Mouse (Mus musculus) cerebellum, adult (tissue): ENCODE measurements around the gene Rtp3.

Source experiments
- ATAC-seq: cut with Nextera tagmentation; 2 replicates; pipeline ENCODE4 v1.9.2; 2017; ENCODE audit warnings: mild to moderate bottlenecking, moderate library complexity, mixed read lengths; ENCODE audit not compliant: insufficient number of reproducible peaks, low FRiP score, low TSS enrichment

Gene Rtp3

DNA sequence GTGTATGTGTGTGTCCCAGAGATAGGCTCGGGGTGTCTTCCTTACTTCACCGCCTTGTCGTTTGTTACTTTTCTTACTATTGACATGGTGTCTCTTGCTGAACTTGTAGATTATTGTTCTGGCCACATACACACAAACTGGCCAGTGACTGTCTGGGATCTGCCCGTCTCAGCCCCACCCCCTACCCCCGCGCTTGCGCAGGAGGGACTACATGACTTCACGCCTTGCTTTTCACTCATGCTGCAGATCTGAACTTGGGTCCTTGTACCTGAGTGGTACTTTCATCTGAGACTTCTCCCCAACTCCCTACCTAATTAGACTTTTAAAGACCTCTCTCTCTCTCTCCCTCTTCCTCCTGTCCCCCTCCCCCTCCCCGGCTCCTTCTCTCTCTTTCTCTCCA lies 6.3 kb downstream of the Rtp3 start:
- ATAC-seq = no peak

DNA sequence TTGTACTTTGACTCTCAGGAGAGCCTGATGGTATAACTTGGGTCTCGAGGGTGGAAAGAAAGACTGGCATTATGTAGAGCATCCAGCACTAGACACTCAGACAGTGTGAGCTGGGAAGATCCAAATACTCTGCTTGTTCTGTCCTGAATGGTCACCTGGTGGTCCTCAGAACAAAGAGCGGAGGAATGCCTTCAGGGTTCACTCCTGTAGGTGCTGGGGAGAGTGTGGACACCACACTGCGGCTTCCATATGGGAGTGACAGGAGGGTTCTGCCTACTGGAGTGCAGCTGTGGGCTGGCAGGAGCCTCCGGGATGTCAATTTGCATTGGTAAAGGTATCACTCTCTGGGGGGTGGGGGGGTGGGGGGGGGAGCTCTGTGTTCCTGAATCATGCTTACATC lies 8.0 kb downstream of the Rtp3 start:
- ATAC-seq = no peak

DNA sequence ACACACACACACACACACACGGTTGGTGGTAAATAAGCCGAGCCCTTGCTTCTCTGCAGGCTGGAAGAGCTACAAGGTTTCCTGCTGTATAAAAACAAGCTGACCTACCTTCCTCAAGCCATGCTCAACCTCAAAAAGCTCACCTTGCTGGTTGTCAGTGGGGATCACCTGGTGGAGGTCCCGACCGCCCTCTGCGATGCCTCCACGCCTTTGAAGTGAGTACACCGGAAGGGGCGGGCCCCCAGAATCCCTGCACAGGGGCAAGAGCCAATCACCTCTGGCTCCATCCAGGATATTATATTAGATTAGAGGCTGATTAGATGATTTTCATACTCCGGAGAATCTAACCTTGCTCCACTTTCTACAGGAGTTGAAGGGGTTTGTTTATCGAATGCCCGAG lies 11.0 kb downstream of the Rtp3 start:
- ATAC-seq = no peak

- no peak for ATAC-seq
These were observed 24.5 kb downstream of the Rtp3 start for GRCm38 (mm10) chr9:110965910-110966231.

GRCm38 (mm10) chr9:110965062-110965909 lies 25.1 kb downstream of the Rtp3 start:
- no peak for ATAC-seq

- no peak for ATAC-seq
These were observed 26.7 kb downstream of the Rtp3 start for GRCm38 (mm10) chr9:110963566-110964115.

- no peak for ATAC-seq
These were observed 29.0 kb downstream of the Rtp3 start for GRCm38 (mm10) chr9:110961386-110961785.

DNA sequence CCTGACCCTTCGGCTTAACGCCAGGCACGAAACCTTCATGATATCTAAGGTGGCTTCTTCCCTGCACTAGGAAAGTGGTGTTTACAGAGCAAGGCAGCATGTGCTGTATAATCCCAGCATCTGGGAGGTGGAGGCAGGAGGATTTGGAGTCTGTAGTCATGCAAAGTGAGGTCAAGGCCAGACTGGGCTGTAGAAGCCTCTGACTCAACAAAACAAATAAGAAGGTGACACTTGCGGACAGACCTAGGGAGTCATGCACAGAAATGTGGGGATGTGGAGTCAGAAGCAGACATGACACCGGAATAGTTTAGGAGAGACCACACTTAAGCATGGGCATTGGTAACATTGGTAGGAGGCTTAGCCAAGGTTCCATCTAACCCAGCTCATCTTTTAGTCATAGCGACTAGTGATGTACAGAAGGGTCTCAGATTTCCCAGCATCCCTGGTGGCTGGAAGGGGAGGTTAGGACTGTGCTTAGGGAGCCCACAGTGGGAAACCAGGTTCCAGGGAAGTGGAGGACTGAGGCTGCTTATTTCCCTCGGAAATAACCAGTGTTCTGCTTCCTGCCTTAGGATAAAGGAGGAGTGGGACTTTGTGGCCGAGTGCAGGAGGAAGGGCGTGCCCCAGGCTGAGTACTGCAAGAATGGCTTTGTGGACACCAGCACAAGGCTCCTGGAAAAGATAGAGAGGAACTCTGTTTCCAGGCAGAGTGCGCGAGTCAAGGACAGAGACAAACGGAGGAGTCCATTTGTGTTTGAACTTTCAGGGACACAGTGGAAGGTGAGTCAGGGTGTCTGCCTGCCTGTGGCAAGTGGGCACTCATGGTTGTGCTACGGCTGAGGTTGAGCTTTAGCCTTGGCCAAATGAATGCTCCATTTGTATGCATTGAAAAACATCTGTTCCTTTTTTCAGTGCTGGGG lies 29.9 kb downstream of the Rtp3 start:
- no peak for ATAC-seq

DNA sequence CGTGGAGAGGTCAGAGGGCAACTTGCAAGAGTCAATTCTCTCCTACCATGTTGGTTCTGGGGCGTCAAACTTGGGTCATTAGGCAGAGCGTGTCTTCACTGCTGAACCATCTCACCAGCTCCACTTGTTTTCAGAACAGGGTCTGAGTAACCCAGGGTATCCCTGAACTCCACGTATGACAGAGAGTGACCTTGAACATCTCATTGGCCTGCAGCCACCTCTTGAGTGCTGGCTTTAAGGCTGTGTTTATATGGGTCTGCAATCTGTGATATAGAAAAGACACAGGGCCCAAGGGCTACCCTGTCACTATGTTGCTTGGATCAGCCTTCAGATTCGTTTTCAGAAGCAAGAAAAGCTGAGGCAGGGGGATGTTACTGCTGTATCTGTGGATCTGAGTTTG lies 30.7 kb downstream of the Rtp3 start:
- ATAC-seq = no peak

DNA sequence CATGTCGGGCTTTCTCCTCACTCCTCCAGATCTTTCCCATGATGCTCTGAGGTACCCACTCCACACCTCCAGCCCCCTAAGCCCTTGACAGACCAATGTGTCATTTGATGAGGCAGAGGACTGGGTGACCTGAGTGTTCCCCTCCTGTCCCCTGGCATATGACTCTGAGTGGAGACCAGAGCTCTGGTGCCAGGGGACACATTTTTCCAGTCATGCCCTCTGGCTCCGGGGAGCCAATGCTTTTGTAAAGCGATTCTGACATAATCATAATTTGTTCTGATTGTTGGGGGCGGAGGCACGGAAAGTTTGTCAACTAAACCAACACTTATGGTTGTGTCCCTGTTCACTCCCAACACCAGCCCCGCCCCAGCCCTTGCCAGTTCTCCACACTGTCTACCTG lies 34.4 kb downstream of the Rtp3 start:
- ATAC-seq = no peak

GRCm38 (mm10) chr9:110954681-110955445 lies 35.5 kb downstream of the Rtp3 start:
- no peak for ATAC-seq

- ATAC-seq = no peak
These were observed 36.6 kb downstream of the Rtp3 start for GRCm38 (mm10) chr9:110953550-110954461.

GRCm38 (mm10) chr9:110952931-110953549 lies 37.3 kb downstream of the Rtp3 start:
- no peak for ATAC-seq

GRCm38 (mm10) chr9:110952398-110952797 lies 38.0 kb downstream of the Rtp3 start:
- ATAC-seq = no peak

- no peak for ATAC-seq
These were observed 38.5 kb downstream of the Rtp3 start for GRCm38 (mm10) chr9:110951866-110952265.

DNA sequence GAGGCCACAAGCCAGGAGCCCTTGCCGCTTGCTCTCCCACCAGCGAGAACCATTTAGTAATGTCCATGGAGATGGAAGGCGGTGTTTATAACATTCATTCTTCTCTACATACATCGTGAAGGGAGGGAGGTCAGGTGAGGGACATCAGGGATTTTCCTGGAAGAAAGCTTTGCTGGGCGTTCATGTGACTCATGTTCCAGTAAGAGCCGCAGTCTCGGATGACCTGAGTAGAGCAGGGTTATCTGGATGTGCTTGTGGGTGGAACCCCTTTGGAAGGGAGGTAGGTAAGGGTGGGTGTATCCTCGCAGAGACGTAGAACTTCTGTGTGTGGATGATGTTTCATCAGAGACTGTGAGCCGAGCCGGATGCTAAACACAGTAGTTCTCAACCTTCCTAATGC lies 39.0 kb downstream of the Rtp3 start, which contains the start of gene Lrrc2:
TSS of gene Lrrc2 (plus strand) at position 149 of the 400 bp plus-strand sequence.
- no peak for ATAC-seq

DNA sequence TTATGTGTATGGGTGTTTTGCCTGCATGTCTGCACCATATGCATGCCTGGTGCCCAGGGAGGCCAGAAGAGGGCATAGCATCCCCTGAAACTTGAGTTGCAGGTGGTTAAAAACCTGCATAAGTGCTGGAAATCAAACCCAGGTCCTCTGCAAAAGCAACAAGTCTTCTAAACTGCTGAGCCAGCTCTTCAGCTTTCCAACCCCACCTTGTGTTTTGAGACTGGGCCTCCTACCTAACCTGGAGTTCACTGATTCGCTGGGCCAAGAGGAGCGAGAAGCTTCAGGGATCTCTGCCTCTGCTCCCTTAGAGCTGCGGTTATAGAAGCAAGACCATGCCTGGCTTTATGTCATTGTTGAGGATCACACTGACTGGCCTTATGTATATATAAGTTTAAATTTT lies 40.3 kb downstream of the Rtp3 start:
- ATAC-seq = no peak

- ATAC-seq = no peak
These were observed 41.5 kb downstream of the Rtp3 start for GRCm38 (mm10) chr9:110948813-110949310.

DNA sequence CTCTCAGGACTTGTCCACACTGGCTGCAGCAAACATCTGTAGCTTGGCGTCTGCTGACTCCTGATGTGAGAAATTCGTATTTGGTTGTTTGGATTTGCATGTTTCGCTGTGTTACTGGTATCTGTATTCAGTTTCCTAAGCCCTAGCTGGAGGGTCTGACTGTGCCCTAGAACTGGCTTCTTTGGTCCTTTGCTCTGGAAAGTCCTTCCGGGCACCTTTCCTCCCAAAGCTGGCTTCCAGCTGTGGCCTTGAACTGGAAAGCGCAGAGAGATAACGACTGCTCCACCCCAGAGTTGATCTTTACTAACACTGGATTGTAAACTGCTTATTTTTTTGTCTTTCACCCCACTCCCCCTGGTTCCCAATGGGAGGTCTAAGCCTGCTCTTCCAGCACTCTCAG lies 42.5 kb downstream of the Rtp3 start:
- no peak for ATAC-seq
